Mouse (Mus musculus) urinary bladder, postnatal 36 days (tissue): Measurements from ENCODE around the gene Cryge.

Experiments
- DNase-seq, 2 experiments: peaks; one replicate each; pipeline ENCODE4 v3.0.0; 2022; ENCODE audit warnings: low spot score in 2 of 2, mixed read lengths in 1 of 2

Gene Cryge

DNA sequence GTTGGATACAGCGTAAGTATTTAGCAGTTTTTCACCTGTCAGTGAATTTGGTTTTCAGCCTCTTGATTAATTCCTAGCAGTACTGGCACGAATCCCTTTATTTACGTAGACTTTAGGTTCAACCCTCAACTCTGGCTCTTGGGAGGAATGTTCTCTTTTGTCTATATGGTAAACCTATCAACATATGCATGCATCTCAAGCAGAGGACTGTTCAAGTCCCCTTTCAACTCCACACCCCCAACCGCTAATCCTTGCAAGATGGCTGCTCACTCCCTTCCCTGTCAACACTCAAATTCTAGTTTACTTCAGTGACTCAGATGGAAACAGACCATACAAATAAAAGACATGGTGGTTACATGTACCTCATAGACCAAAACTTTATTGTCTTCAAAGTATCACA lies 38.2 kb downstream of the Cryge start:
- no peak for DNase-seq

DNA sequence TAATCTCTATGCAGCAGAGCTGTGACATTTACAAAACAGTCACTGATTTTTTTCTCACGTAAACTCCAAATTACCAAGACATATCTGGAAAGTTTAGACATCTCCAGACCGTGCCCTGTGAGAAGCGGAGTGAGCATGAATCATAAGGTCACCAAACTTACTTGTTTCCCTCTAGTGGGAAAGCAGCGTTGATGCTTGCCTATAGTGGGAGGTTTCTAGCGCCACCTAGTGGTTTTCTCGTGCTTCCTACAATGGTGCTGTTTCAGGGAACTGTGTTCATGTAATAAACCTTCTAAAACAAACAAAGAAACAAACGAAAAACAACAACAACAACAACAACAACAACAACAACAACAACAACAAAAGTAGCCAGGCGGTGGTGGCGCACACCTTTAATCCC lies 40.8 kb downstream of the Cryge start:
- peak; percentile 35 to 57 for DNase-seq

DNA sequence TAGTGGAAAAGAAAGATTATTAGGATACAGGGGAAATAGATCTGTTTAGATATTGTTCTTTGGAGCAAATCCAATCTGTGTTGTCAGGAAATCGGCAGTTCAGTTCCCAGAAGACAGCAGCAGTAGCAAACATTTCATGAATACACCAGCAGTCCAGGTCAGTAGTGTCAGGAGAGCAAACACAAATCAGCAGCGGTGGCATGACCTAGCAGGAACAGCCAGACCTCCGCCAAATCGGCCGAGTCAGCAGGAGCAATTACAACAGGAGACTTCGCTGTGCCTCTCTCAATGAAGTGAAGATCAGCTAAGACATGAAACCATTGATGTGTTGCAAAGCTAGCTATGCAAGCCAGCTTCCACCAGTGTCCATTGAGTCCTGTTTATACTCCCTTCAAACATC lies 45.4 kb downstream of the Cryge start:
- no peak for DNase-seq

DNA sequence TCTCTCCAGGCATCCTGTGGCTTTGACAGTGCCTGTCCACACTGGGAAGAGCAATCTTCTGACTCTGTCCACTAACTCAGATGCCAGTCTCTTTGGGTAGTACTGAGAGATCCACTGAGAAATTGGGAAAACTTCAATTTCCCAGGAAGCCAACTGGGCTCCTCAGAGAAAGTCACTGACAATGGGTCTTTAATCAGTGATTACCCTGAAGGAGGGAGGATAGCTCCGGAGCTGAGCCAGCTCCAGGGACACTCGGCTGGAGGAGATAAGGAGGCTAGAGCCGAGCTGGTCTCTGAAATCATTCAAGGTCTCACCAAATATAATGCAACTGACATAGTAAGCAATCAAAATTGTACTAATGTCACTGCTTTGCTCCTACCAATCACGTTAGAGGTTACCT lies 46.4 kb downstream of the Cryge start:
- no peak for DNase-seq
